Mouse (Mus musculus): ENCODE results near the gene Lzts2. TPM values are rescaled to one million over a fixed set of nuclear protein-coding genes. Genes with fewer than 3 reads are reported as not detected.
A peak's percentile ranks its signal among the peaks of the same experiment; 100 is the strongest.

Lzts2 gene
- polyA plus RNA-seq, 1 experiment = 143 TPM

DNA sequence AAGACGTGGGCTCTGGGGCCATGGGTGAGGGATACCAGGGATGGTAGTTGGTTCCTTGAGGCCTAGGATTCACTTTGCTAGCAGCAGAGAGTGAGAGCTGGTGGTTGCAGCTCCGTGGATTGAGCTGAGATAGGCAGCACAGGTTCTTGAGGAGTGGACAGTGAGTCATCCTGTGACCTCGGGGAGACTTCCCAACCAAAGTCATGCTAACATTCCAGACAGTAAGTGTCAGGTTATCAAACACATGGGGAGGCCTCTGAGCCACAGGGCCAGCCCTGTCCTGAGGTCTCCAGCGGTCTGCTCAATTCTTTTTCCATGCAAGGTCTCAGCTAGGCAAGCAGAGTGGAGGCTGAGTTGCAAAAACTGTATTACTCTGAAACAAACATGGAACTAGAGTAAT is 3.6 kb upstream of the Lzts2 start:
- WGBS = 84% methylated on average over 4 of the region's 4 CpGs
- no peak for TF ChIP-seq CTCF (IDR thresholded peaks at IDR 0.05; ENCODE audit: insufficient read depth, low read length)
- TF ChIP-seq POLR2A (IDR thresholded peaks at IDR 0.05; ENCODE audit: borderline replicate concordance, extremely low read depth, low read depth, low read length) = no peak
- Histone ChIP-seq H3K4me3 (replicated peaks; ENCODE audit: extremely low read depth, low read depth, low read length) (no peak overlapping the region), H3K4me1 (ENCODE audit: control insufficient read depth, insufficient read depth, low read length) (peaks cover 5% of the 10 kb centered on the region)
- no peak for DNase-seq

- Histone ChIP-seq H3K4me3 (replicated peaks; ENCODE audit: extremely low read depth, low read depth, low read length) (no peak overlapping the region), H3K4me1 (ENCODE audit: control insufficient read depth, insufficient read depth, low read length) (peaks cover under 1% of the 10 kb centered on the region)
- 85% methylated on average over 8 of the region's 8 CpGs for WGBS
- no peak for TF ChIP-seq POLR2A (IDR thresholded peaks at IDR 0.05; ENCODE audit: borderline replicate concordance, extremely low read depth, low read depth, low read length)
- TF ChIP-seq CTCF (IDR thresholded peaks at IDR 0.05; ENCODE audit: insufficient read depth, low read length) = no peak
- no peak for DNase-seq
These were observed 2.0 kb upstream of the Lzts2 start for GRCm38 (mm10) chr19:45012219-45012618.

DNA sequence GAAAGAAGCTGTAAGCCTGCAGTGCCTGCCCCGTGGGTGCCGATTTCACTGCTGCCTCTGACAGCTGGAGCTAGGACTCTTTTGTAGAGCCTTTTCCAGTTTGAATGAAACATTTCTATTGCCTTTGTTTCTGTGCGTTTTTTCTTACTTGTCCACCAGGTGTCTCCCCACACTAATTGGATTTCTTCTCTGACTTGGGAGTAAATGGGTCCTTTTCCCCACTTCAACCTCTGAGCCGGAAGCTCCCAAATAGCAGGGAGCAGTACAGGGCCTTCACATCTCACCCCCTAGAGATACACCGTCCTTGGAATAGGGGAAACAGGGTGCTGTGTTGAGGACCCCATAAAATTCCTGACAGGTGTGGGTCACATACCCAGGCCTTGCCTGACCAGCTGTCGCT is 1.6 kb upstream of the Lzts2 start:
- TF ChIP-seq CTCF (IDR thresholded peaks at IDR 0.05; ENCODE audit: insufficient read depth, low read length) (no peak), POLR2A (IDR thresholded peaks at IDR 0.05; ENCODE audit: borderline replicate concordance, extremely low read depth, low read depth, low read length) (no peak)
- no peaks in the 10 kb centered on the region; the same call in 1 of the 2 replicates for H3K4me1 ChIP-seq (ENCODE audit: control insufficient read depth, insufficient read depth, low read length)
- 37% methylated on average over 6 of the region's 6 CpGs for WGBS
- DNase-seq = peak; percentile 45
- H3K4me3 ChIP-seq (replicated peaks; ENCODE audit: extremely low read depth, low read depth, low read length) = no peak overlapping the region

- Histone ChIP-seq H3K4me3 (replicated peaks; ENCODE audit: extremely low read depth, low read depth, low read length) (no peak overlapping the region), H3K4me1 (ENCODE audit: control insufficient read depth, insufficient read depth, low read length) (peaks cover 2% of the 10 kb centered on the region)
- 67% methylated on average over 6 of the region's 6 CpGs for WGBS
- no peak for DNase-seq
- TF ChIP-seq CTCF (IDR thresholded peaks at IDR 0.05; ENCODE audit: insufficient read depth, low read length) = no peak
- TF ChIP-seq POLR2A (IDR thresholded peaks at IDR 0.05; ENCODE audit: borderline replicate concordance, extremely low read depth, low read depth, low read length) = no peak
These were observed 511 bp upstream of the Lzts2 start for GRCm38 (mm10) chr19:45013581-45014225.

DNA sequence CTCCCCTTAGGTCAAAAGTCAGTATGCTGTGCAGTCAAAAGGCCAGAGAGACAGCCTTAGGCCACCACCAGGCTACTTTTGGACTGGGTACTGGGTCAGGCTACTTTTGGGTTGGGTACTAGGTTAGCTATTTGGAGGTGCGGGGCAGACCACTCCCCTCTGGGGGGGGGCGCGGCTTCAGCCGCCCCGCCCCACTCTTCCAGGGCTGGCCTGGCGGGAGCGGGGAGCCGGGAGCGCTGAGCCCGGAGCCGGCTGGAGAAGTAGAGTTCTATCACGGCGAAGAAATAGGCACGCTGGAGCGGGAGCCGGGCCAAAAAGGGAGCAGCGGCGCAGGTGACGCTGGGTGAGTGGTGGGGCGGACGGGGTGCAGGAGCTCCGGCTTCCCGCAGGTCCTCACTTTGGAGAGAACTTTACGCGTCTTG is 778 bp downstream of the Lzts2 start:
- Histone ChIP-seq H3K4me1 (ENCODE audit: control insufficient read depth, insufficient read depth, low read length) (peaks cover 8% of the 10 kb centered on the region), H3K4me3 (replicated peaks; ENCODE audit: extremely low read depth, low read depth, low read length) (peak overlapping the region; percentile 68)
- peak; percentile 77 for DNase-seq
- under 1% methylated on average over 24 of the region's 25 CpGs for WGBS
- TF ChIP-seq CTCF (IDR thresholded peaks at IDR 0.05; ENCODE audit: insufficient read depth, low read length) = no peak
- TF ChIP-seq POLR2A (IDR thresholded peaks at IDR 0.05; ENCODE audit: borderline replicate concordance, extremely low read depth, low read depth, low read length) = no peak

GRCm38 (mm10) chr19:45015518-45016281 is 1.5 kb downstream of the Lzts2 start:
- WGBS = under 1% methylated on average over 34 of the region's 34 CpGs
- TF ChIP-seq CTCF (IDR thresholded peaks at IDR 0.05; ENCODE audit: insufficient read depth, low read length) (no peak), POLR2A (IDR thresholded peaks at IDR 0.05; ENCODE audit: borderline replicate concordance, extremely low read depth, low read depth, low read length) (peak; percentile 54; the same call in 1 of the 2 replicates)
- Histone ChIP-seq H3K4me1 (ENCODE audit: control insufficient read depth, insufficient read depth, low read length) (peaks cover 11% of the 10 kb centered on the region), H3K4me3 (replicated peaks; ENCODE audit: extremely low read depth, low read depth, low read length) (peak overlapping the region; percentile 68)
- peak; percentile 71 for DNase-seq

DNA sequence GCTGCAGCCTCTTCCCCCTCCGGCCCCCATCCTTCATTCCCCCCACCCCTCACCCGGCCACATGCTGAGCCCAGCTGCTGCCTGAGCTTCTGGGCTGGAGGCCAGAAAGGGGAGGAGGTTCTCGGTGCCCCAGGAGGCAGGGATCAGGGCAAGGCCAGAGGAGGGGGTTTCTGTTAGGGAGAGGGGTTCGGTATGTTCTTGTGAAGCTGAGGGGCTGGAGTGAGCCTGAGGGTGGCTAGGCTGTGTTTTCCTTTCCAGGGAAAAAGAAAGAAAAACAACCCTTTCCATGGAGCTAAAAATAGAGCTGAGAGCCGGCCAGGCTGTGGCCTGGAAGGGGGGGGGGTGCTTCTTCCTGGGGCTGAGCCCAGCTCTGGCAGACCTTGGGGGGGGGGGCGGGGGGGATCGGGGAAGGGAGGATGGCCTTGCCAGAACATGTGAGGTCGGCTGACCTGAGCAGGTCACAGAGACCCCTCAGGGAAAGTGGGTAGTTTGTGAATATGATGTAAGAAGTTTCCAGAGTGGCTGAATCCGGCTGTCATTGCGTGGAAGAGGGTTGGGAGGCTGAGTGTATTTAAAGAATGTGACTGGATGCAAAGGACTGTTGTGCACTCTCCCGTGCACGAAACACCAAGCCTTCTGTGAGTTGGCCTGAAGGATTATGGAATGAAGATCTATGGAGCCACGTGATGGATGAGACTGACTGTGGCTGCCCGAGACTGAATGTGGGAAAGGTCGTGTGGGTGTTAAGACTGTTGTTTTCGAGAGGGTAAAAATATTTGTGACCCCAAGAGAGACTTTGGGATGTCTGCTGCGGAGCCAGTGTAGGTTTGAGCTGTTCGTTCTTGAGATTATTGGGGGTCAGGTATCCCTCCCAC is 2.4 kb downstream of the Lzts2 start:
- TF ChIP-seq CTCF (IDR thresholded peaks at IDR 0.05; ENCODE audit: insufficient read depth, low read length) (no peak), POLR2A (IDR thresholded peaks at IDR 0.05; ENCODE audit: borderline replicate concordance, extremely low read depth, low read depth, low read length) (peak; percentile 48; the same call in 1 of the 2 replicates)
- 2% methylated on average over 17 of the region's 18 CpGs for WGBS
- DNase-seq = peak; percentile 78
- peaks cover 13% of the 10 kb centered on the region for H3K4me1 ChIP-seq (ENCODE audit: control insufficient read depth, insufficient read depth, low read length)
- H3K4me3 ChIP-seq (replicated peaks; ENCODE audit: extremely low read depth, low read depth, low read length) = peak overlapping the region; percentile 68

DNA sequence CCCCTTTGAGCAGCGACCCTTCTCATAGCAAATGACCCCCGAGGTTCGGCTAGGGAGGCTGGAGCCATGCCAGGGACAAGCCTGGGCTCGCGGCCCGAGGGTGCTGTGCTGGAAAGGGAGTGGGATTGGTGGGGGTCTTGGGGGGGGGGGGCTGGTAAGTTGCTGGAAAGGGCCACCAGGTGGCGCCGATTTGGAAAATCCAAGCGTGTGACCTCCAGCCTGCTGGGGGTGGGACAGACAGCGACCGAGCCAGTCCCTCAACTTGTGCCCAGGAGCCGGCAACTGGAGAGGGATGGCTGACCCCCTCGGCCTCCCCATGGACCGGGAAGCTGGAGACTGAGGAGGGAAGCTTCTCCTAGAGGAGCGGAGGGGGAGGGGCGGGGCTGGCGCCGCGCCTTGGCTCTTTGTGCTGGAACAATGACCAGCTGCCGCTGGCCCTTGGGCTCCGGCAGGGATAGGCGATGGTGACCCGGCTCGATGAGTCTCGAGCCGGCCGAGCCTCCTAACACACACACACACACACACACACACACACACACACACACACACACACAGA is 3.1 kb downstream of the Lzts2 start:
- Histone ChIP-seq H3K4me1 (ENCODE audit: control insufficient read depth, insufficient read depth, low read length) (peaks cover 13% of the 10 kb centered on the region), H3K4me3 (replicated peaks; ENCODE audit: extremely low read depth, low read depth, low read length) (peak overlapping the region; percentile 89)
- TF ChIP-seq CTCF (IDR thresholded peaks at IDR 0.05; ENCODE audit: insufficient read depth, low read length) (peak; percentile 20; the same call in 1 of the 2 replicates), POLR2A (IDR thresholded peaks at IDR 0.05; ENCODE audit: borderline replicate concordance, extremely low read depth, low read depth, low read length) (peak; percentile 36; the same call in 1 of the 2 replicates)
- 0% methylated on average over 20 of the region's 27 CpGs for WGBS
- DNase-seq = peak; percentile 81

DNA sequence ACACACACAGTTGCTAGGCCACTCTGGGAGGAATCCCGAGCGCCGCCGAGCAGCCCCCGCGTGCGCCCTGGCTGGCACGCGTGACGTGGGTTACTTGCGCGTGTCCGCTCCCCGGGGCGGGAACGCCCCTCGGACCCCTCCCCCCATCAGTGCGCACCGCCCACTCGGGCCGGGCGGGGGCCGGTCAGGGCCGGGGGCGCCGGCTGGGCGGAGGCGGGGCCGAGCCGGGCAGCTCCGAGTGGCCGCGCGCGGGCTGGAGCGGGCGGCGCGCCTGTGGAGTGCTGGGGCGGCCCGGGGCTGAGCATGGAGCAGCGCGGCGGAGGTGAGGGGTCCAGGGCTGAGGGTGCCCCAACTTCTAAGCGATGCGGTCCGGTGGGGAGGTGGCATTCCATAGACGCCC is 3.7 kb downstream of the Lzts2 start:
- WGBS = under 1% methylated on average over 48 of the region's 48 CpGs
- DNase-seq = peak; percentile 86

More for the DNA sequence above, 3.7 kb downstream of the Lzts2 start:
- TF ChIP-seq POLR2A (IDR thresholded peaks at IDR 0.05; ENCODE audit: borderline replicate concordance, extremely low read depth, low read depth, low read length) (peak; percentile 39; the same call in 1 of the 2 replicates), CTCF (IDR thresholded peaks at IDR 0.05; ENCODE audit: insufficient read depth, low read length) (no peak)
- H3K4me3 ChIP-seq (replicated peaks; ENCODE audit: extremely low read depth, low read depth, low read length) = peak overlapping the region; percentile 89
- H3K4me1 ChIP-seq (ENCODE audit: control insufficient read depth, insufficient read depth, low read length) = peaks cover 13% of the 10 kb centered on the region
